Mouse (Mus musculus): Measurements from ENCODE around the gene Gemin5. TPM values are rescaled to one million over a fixed set of nuclear protein-coding genes. Genes with fewer than 3 reads are reported as not detected.

The Gemin5 gene
- total and polyA plus RNA-seq, 3 experiments, result 66.7 to 89.6 (median 88.6) TPM

DNA sequence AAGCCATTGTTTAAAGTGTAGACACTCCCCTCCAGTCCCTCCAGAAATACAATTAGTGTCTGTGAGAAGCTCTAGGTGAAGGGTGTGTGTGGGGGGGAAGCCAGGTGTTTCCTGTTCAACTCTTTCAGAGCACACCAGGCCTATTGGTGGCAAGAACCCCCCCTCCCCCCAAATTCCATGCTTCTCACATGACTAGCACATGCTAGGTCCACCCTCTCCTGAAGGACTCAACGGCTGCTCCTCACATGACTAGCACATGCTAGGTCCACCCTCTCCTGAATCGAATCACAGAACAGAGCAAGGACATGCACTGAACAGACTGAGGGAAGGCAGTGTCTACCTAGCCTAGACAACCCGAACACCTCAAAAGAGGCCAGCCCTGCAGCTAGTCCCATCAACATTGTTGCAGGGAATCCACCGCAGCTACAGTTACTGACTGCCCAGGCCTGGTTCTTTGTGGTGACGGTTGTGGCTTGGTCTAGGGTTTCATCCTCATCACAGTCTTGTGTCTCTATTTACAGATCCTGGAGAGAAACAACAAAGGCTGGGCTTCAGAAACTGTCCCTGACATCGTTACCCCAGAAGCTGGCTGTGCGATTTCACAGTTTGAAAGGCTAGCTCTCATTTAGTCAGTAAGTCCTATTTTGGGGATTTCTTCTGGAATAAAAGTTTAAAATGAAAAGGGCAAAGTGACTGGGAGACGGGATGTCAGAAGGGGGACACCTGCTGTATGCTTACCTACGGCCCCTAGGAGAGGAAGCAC is 65.6 kb downstream of the Gemin5 start:
- Histone ChIP-seq H3K27me3 (replicated peaks) (no peaks in the 10 kb centered on the region), H3K4me1 (ENCODE audit: control insufficient read depth in 1 of 2, insufficient read depth in 2 of 2) (peaks cover 13 to 46% of the 10 kb centered on the region in 2 experiments), H3K4me2 (ENCODE audit: insufficient read depth, low read depth, poor library complexity, severe bottlenecking) (peak overlapping the region; percentile 7), H3K9ac (ENCODE audit: insufficient read depth, low read depth) (peak overlapping the region; percentile 44), H3K4me3 (replicated peaks in 1 of 3; ENCODE audit: low read depth in 2 of 3, low read length in 2 of 3, poor library complexity in 1 of 3) (peak overlapping the region in 2 of 3 experiments; percentile 51 to 76), H3K9me3 (replicated peaks; ENCODE audit: low read length) (no peaks in the 10 kb centered on the region), H3K79me2 (replicated peaks; ENCODE audit: control insufficient read depth, extremely low read depth, insufficient read depth, poor library complexity, severe bottlenecking) (peaks cover 33% of the 10 kb centered on the region), H3K36me3 (replicated peaks in 1 of 2; ENCODE audit: control insufficient read depth in 1 of 2, insufficient read depth in 1 of 2, low read length in 1 of 2) (peaks cover 0 to 6% of the 10 kb centered on the region in 2 experiments), H3K27ac (ENCODE audit: insufficient read depth, low read depth) (peak overlapping the region; percentile 75)
- dilution Hi-C loops (cut with MboI; ENCODE audit: extremely low pct_ligation_motif_present, extremely low pct_unique_long_range_greater_than_20kb, low sequenced_read_pairs), result no loop called here
- in situ Hi-C loops (cut with MboI; ENCODE audit: low pct_ligation_motif_present, low pct_unique_long_range_greater_than_20kb, low sequenced_read_pairs), result loop anchor here (5.0 kb wide), 1 partner anchor 35 kb away; no protein-coding TSS in a partner anchor
- DNase-seq (ENCODE audit: extremely low read depth), result peak; percentile 87
- peak; percentile 67; the same call in 1 of the 2 replicates for TF ChIP-seq MXI1 (IDR thresholded peaks at IDR 0.05; ENCODE audit: low read depth, low read length)
- peak; percentile 100 for TF ChIP-seq BHLHE40 (IDR thresholded peaks at IDR 0.05; ENCODE audit: low read depth, low read length)
- peak; percentile 95 for TF ChIP-seq TCF12 (IDR thresholded peaks at IDR 0.05; ENCODE audit: low read depth, low read length)
- peak; percentile 71; the same call in 1 of the 2 replicates for TF ChIP-seq RCOR1 (conservative IDR thresholded peaks at IDR 0.05; ENCODE audit: low read depth, low read length)
- no peak for TF ChIP-seq RAD21 (IDR thresholded peaks at IDR 0.05; ENCODE audit: low read depth, low read length)
- peak; percentile 72 for TF ChIP-seq CHD2 (IDR thresholded peaks at IDR 0.05; ENCODE audit: low read length)
- TF ChIP-seq ZKSCAN1 (IDR thresholded peaks at IDR 0.05; ENCODE audit: borderline replicate concordance, low read depth, low read length), result peak; percentile 98
- no peak; the same call in 1 of the 2 replicates for TF ChIP-seq MAZ (IDR thresholded peaks at IDR 0.05; ENCODE audit: low read depth, low read length)
- peak; percentile 58 for TF ChIP-seq MEF2A (IDR thresholded peaks at IDR 0.05; ENCODE audit: borderline replicate concordance, low read depth, low read length)
- peak; percentile 49 for TF ChIP-seq POLR2A (IDR thresholded peaks at IDR 0.05; ENCODE audit: low read depth, low read length)
- peak; percentile 80 for TF ChIP-seq ETS1 (conservative IDR thresholded peaks at IDR 0.05; ENCODE audit: low read depth, low read length)
- TF ChIP-seq SIN3A (IDR thresholded peaks at IDR 0.05; ENCODE audit: low read length), result no peak; the same call in none of the 2 replicates
- TF ChIP-seq JUND (conservative IDR thresholded peaks at IDR 0.05; ENCODE audit: low read depth, low read length), result no peak
- TF ChIP-seq ZC3H11A (IDR thresholded peaks at IDR 0.05; ENCODE audit: low read depth, low read length), result no peak
- peak; percentile 50 for TF ChIP-seq USF1 (IDR thresholded peaks at IDR 0.05; ENCODE audit: low read depth, low read length)
- TF ChIP-seq POLR2AphosphoS2 (IDR thresholded peaks at IDR 0.05; ENCODE audit: low read depth, low read length), result no peak
- no peak for TF ChIP-seq HCFC1 (IDR thresholded peaks at IDR 0.05; ENCODE audit: low read depth, low read length)
- TF ChIP-seq MAX (IDR thresholded peaks at IDR 0.05; ENCODE audit: low read length), result peak; percentile 79
- TF ChIP-seq SMC3 (IDR thresholded peaks at IDR 0.05; ENCODE audit: low read depth, low read length), result no peak; the same call in 1 of the 2 replicates
- TF ChIP-seq ELF1 (IDR thresholded peaks at IDR 0.05; ENCODE audit: low read depth, low read length), result 0 out of 2 replicates have a peak, but pooled peaks have one; percentile 10
- peak; percentile 76 for TF ChIP-seq EP300 (IDR thresholded peaks at IDR 0.05; ENCODE audit: low read length)
- TF ChIP-seq UBTF (IDR thresholded peaks at IDR 0.05; ENCODE audit: low read depth, low read length), result no peak
- peak; percentile 53 for TF ChIP-seq IRF4 (IDR thresholded peaks at IDR 0.05; ENCODE audit: low read depth, low read length)
- TF ChIP-seq NELFE (IDR thresholded peaks at IDR 0.05; ENCODE audit: low read depth, low read length), result no peak
- TF ChIP-seq ZNF384 (IDR thresholded peaks at IDR 0.05; ENCODE audit: low read depth, low read length), result no peak
- TF ChIP-seq KAT2A (IDR thresholded peaks at IDR 0.05; ENCODE audit: insufficient replicate concordance, low read length), result no peak
- no peak for TF ChIP-seq PAX5 (IDR thresholded peaks at IDR 0.05; ENCODE audit: low read length)
- peak; percentile 2; the same call in 1 of the 2 replicates for TF ChIP-seq JUN (IDR thresholded peaks at IDR 0.05; ENCODE audit: insufficient read depth, low read depth, low read length)
- TF ChIP-seq MAFK (IDR thresholded peaks at IDR 0.05; ENCODE audit: insufficient replicate concordance, low read length), result 0 out of 2 replicates have a peak, but pooled peaks have one; percentile 10
- TF ChIP-seq NRF1 (IDR thresholded peaks at IDR 0.05; ENCODE audit: low read depth, low read length), result peak; percentile 34; the same call in 1 of the 2 replicates
- TF ChIP-seq TBP (conservative IDR thresholded peaks at IDR 0.05; ENCODE audit: low read depth, low read length), result no peak
- peak; percentile 93 for TF ChIP-seq MYC (IDR thresholded peaks at IDR 0.05; ENCODE audit: low read depth, low read length)
- TF ChIP-seq E2F4 (IDR thresholded peaks at IDR 0.05; ENCODE audit: insufficient replicate concordance, low read depth, low read length), result no peak

All from CH12.LX (cell line).